Mouse (Mus musculus) embryonic fibroblast, embryonic 13.5 days (primary cell): ENCODE results near the gene Syn3. TPM values are rescaled to one million over a fixed set of nuclear protein-coding genes. Genes with fewer than 3 reads are reported as not detected.

Experiments
- H3K27ac ChIP-seq: 2 replicates; pipeline ENCODE4 v1.5.1; 2012; ENCODE audit warnings: low read length, control low read depth, inconsistent platforms; ENCODE audit not compliant: insufficient read depth
- H3K4me1 ChIP-seq: 2 replicates; pipeline ENCODE4 v1.6.1; 2011; ENCODE audit warnings: low read length; ENCODE audit not compliant: control insufficient read depth, insufficient read depth
- H3K4me3 ChIP-seq: 2 replicates; pipeline ENCODE4 v1.5.1; 2011; ENCODE audit warnings: mild to moderate bottlenecking, control low read depth, low read length; ENCODE audit not compliant: insufficient read depth
- CTCF ChIP-seq: IDR thresholded peaks from 2 replicates; pipeline ENCODE4 v1.5.1; 2011; ENCODE audit warnings: mild to moderate bottlenecking, control low read depth, low read length, moderate library complexity, borderline replicate concordance; ENCODE audit not compliant: insufficient read depth
- POLR2A ChIP-seq: IDR thresholded peaks from 2 replicates; pipeline ENCODE4 v1.6.1; 2011; ENCODE audit warnings: low read depth, mild to moderate bottlenecking, control low read depth, low read length, moderate library complexity
- polyA plus RNA-seq: library from polyadenylated mRNA; stranded (reverse); fragments of >200 nt; gene quantifications from 2 replicates; pipeline ENCODE4 v1.2.4, GENCODE M21; 2011; ENCODE audit warnings: low read depth; ENCODE audit not compliant: missing spikeins, insufficient read length

The Syn3 gene
- polyA plus RNA-seq, 1 experiment = 1.4 TPM

DNA sequence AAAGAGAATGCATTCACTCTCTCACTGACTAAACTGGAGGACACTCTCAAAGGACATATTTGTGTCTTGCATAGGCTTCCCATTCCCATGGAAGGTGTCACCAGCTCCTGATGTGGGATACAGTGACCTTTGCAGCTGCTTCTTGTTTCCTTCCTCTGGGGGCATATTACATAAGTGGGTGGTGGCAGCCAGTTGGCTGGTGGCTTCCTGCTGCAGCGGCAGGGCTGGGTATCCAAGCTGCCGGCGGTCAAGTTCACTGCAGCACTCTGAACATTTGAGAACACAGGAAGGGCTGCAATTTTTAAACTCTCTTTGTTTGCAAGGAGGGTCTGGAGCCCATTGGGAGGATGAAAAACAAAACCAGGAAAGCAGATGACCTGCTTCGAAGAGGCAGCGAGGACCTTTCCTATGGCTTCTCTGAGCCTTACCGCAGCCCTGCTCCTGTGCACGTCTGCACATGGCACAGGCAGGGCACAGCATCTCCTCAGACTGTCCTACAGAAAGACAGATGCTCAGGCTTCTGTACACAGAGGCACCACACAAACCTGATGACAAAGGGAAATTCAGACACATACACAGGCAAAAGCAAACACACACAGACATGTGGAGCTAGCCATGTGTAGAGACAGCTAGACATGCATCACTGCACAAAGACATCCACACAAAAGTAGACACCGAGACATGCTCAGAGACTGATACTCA lies 340.3 kb downstream of the Syn3 start:
- TF ChIP-seq POLR2A = no peak
- TF ChIP-seq CTCF = no peak
- no peak overlapping the region for H3K27ac ChIP-seq
- H3K4me1 ChIP-seq = peaks cover 21% of the 10 kb centered on the region
- H3K4me3 ChIP-seq = no peak overlapping the region

GRCm38 (mm10) chr10:86155344-86155743 lies 343.4 kb downstream of the Syn3 start:
- no peak for TF ChIP-seq CTCF
- no peak for TF ChIP-seq POLR2A
- H3K27ac ChIP-seq = no peak overlapping the region
- H3K4me1 ChIP-seq = 0 out of 2 replicates have a peak, but pooled peaks cover 2% of the 10 kb centered on the region
- H3K4me3 ChIP-seq = no peak overlapping the region

DNA sequence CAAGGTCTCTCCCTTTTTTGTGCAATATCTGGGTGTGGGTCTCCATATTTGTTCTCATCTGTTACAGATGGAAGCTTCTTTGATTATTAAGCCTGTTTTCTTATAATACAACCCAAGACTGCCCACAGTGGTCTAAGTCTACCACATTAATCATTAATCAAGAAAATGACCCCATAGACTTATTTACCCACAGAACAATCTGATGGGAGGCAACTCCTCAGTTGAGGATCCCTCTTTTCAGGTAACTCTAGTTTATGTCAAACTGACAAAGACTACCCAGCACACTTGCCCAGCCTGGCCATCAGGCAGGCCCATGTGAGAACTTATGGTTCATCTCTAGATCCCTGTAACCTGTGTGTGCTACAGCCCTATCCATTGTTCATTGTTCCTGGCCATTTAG lies 345.5 kb downstream of the Syn3 start:
- no peak for TF ChIP-seq POLR2A
- no peak for TF ChIP-seq CTCF
- H3K4me3 ChIP-seq = no peak overlapping the region
- no peak overlapping the region for H3K27ac ChIP-seq
- H3K4me1 ChIP-seq = no peaks in the 10 kb centered on the region

- Histone ChIP-seq H3K4me3 (no peak overlapping the region), H3K4me1 (no peaks in the 10 kb centered on the region), H3K27ac (no peak overlapping the region)
- TF ChIP-seq POLR2A (no peak), CTCF (no peak)
Observed at GRCm38 (mm10) chr10:86151357-86151756, 347.3 kb downstream of the Syn3 start.

- H3K4me3 ChIP-seq = no peak overlapping the region
Observed at GRCm38 (mm10) chr10:86150076-86150475, 348.6 kb downstream of the Syn3 start.

GRCm38 (mm10) chr10:86149029-86149818 lies 349.5 kb downstream of the Syn3 start:
- no peak overlapping the region for H3K27ac ChIP-seq
- no peak overlapping the region for H3K4me3 ChIP-seq
- no peak for TF ChIP-seq CTCF
- no peak for TF ChIP-seq POLR2A
- no peaks in the 10 kb centered on the region for H3K4me1 ChIP-seq

More at GRCm38 (mm10) chr10:86150076-86150475, 348.6 kb downstream of the Syn3 start:
- no peak overlapping the region for H3K27ac ChIP-seq
- no peaks in the 10 kb centered on the region for H3K4me1 ChIP-seq
- no peak for TF ChIP-seq CTCF
- no peak for TF ChIP-seq POLR2A

DNA sequence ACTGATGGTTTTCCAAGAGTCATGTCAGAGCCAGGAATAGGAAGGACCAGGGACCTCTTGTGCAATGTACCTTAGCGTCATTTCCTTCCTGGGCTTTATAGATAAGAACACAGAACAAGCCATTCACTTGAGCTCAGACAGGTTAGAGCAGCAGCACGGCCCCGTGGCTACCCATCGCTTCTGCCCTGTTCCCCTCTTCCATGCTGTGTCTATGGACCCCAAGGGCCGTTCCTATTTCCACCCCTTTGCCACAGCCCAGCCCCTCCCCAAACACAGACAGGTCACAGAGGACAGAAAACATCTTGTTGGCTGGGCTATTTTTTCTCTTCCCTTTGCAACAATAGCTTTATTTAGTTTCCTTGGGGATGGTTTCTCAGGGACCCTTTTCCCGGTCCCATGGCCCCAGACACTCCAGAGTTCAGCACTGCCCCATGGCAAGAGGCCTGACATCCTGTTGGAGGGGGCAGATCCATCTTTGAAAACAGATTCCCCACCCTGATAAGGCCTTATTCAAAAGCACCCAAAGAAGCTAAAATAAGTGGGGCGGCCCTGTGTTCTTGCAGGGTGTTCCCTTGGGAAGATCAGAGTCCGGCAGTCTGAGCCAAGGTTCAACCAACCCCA lies 359.5 kb downstream of the Syn3 start:
- no peak overlapping the region for H3K27ac ChIP-seq
- H3K4me3 ChIP-seq = no peak overlapping the region
- TF ChIP-seq CTCF = no peak
- no peak for TF ChIP-seq POLR2A
- no peaks in the 10 kb centered on the region for H3K4me1 ChIP-seq

GRCm38 (mm10) chr10:86137589-86138173 lies 361.0 kb downstream of the Syn3 start:
- Histone ChIP-seq H3K4me3 (no peak overlapping the region), H3K4me1 (no peaks in the 10 kb centered on the region), H3K27ac (no peak overlapping the region)
- TF ChIP-seq POLR2A (no peak), CTCF (no peak)

GRCm38 (mm10) chr10:86137106-86137505 lies 361.6 kb downstream of the Syn3 start:
- Histone ChIP-seq H3K27ac (no peak overlapping the region), H3K4me1 (no peaks in the 10 kb centered on the region), H3K4me3 (no peak overlapping the region)
- TF ChIP-seq CTCF (no peak), POLR2A (no peak)

DNA sequence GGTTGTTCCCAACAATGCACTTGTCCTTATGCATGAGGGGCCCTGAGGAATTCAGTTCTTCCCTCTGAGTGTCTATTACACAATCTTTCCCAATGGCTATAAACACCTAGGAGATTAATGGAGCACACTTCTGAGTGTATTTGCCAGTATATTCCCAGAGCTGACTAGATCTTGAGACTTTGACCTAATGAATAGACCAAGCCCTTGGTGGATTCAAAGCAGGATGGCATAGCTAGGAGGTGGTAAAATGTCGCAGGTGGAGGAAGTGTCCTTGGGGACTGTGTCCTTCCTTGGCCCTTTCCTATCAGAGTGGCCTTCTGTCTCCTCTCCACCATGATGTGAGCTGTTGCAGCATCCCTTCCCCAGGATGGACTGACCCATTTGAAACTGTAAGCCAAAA lies 362.4 kb downstream of the Syn3 start:
- H3K27ac ChIP-seq = no peak overlapping the region
- no peaks in the 10 kb centered on the region for H3K4me1 ChIP-seq
- H3K4me3 ChIP-seq = no peak overlapping the region
- TF ChIP-seq POLR2A (no peak), CTCF (no peak)
